Mouse (Mus musculus): ENCODE data around the gene Nek5.

The Nek5 gene

GRCm38 (mm10) chr8:22079313-22080007, 45.4 kb downstream of the Nek5 start:
- DNase-seq = no peak

- no peak for DNase-seq
Observed at GRCm38 (mm10) chr8:22061126-22061525, 63.7 kb downstream of the Nek5 start.

GRCm38 (mm10) chr8:22060446-22060889, 64.4 kb downstream of the Nek5 start, which contains the start of gene Alg11:
Gene Alg11 (plus strand): TSS chr8:22060721.
- peak; percentile 98 for DNase-seq

GRCm38 (mm10) chr8:22059821-22060445, 64.9 kb downstream of the Nek5 start, which contains the start of gene Atp7b:
Gene Atp7b (minus strand): TSS chr8:22060305.
- no peak for DNase-seq

GRCm38 (mm10) chr8:22059153-22059738, 65.6 kb downstream of the Nek5 start:
- DNase-seq = no peak

GRCm38 (mm10) chr8:22058368-22058767, 66.5 kb downstream of the Nek5 start:
- no peak for DNase-seq

- DNase-seq = no peak
Observed at GRCm38 (mm10) chr8:22056850-22057249, 68.0 kb downstream of the Nek5 start.

GRCm38 (mm10) chr8:22055492-22055877, 69.4 kb downstream of the Nek5 start:
- no peak for DNase-seq

GRCm38 (mm10) chr8:22054674-22055491, 70.0 kb downstream of the Nek5 start:
- DNase-seq = peak; percentile 21

- DNase-seq = peak; percentile 66
Observed at GRCm38 (mm10) chr8:22047699-22048464, 77.0 kb downstream of the Nek5 start.

GRCm38 (mm10) chr8:22043706-22044105, 81.1 kb downstream of the Nek5 start:
- DNase-seq = no peak

GRCm38 (mm10) chr8:22042515-22042914, 82.3 kb downstream of the Nek5 start:
- no peak for DNase-seq

GRCm38 (mm10) chr8:22040153-22040509, 84.7 kb downstream of the Nek5 start:
- DNase-seq = no peak

- DNase-seq = peak; percentile 35
Observed at GRCm38 (mm10) chr8:22039468-22040152, 85.2 kb downstream of the Nek5 start.

- DNase-seq = peak; percentile 34
Observed at GRCm38 (mm10) chr8:22037022-22037421, 87.8 kb downstream of the Nek5 start.

- DNase-seq = no peak
Observed at GRCm38 (mm10) chr8:22036137-22036536, 88.7 kb downstream of the Nek5 start.

GRCm38 (mm10) chr8:22030990-22031389, 93.9 kb downstream of the Nek5 start:
- DNase-seq = no peak

- DNase-seq = no peak
Observed at GRCm38 (mm10) chr8:22028973-22029372, 95.9 kb downstream of the Nek5 start.

- no peak for DNase-seq
Observed at GRCm38 (mm10) chr8:22025241-22025640, 99.6 kb downstream of the Nek5 start.

Measured in lung, postnatal 10 days (tissue).